Mouse (Mus musculus) cerebellum, postnatal 36 days (tissue): ENCODE results near the gene Tmem253.

Experiments
- DNase-seq, 2 experiments: peaks; one replicate each; pipeline ENCODE4 v3.0.0; 2021 to 2022; ENCODE audit warnings: mixed read lengths in 2 of 2

Tmem253 gene

GRCm38 (mm10) chr14:52015445-52016100 is at the start of gene Tmem253:
Gene Tmem253, plus strand, starts transcription at chr14:52015658.
- peak in 1 of 2 experiments; percentile 18 for DNase-seq

GRCm38 (mm10) chr14:51967400-51967799 is 48.1 kb upstream of the Tmem253 start:
- no peak for DNase-seq

- DNase-seq: no peak
Observed at GRCm38 (mm10) chr14:51979252-51979651, 36.2 kb upstream of the Tmem253 start.

GRCm38 (mm10) chr14:51983251-51983650 is 32.2 kb upstream of the Tmem253 start:
- DNase-seq: no peak

GRCm38 (mm10) chr14:51983855-51984246 is 31.6 kb upstream of the Tmem253 start:
- DNase-seq: peak in 1 of 2 experiments; percentile 2

- DNase-seq: peak; percentile 54 to 65
Observed at GRCm38 (mm10) chr14:51984247-51985231, 30.9 kb upstream of the Tmem253 start, which contains the start of gene Arhgef40. Gene Arhgef40, plus strand, starts transcription at chr14:51984719.

- peak; percentile 55 to 59 for DNase-seq
Observed at GRCm38 (mm10) chr14:51985301-51986152, 29.9 kb upstream of the Tmem253 start.

GRCm38 (mm10) chr14:51986153-51986505 is 29.3 kb upstream of the Tmem253 start:
- DNase-seq: no peak

GRCm38 (mm10) chr14:51987177-51987576 is 28.3 kb upstream of the Tmem253 start:
- no peak for DNase-seq

- peak in 1 of 2 experiments; percentile 5 for DNase-seq
Observed at GRCm38 (mm10) chr14:51988731-51989130, 26.7 kb upstream of the Tmem253 start.

- DNase-seq: no peak
Observed at GRCm38 (mm10) chr14:51989461-51989970, 25.9 kb upstream of the Tmem253 start.

- no peak for DNase-seq
Observed at GRCm38 (mm10) chr14:51994453-51994852, 21.0 kb upstream of the Tmem253 start.

GRCm38 (mm10) chr14:51995219-51995871 is 20.1 kb upstream of the Tmem253 start:
- DNase-seq: no peak

- peak in 1 of 2 experiments; percentile 2 for DNase-seq
Observed at GRCm38 (mm10) chr14:51996231-51996841, 19.1 kb upstream of the Tmem253 start.

GRCm38 (mm10) chr14:51996866-51997265 is 18.6 kb upstream of the Tmem253 start:
- DNase-seq: no peak

GRCm38 (mm10) chr14:51997483-51997882 is 18.0 kb upstream of the Tmem253 start:
- DNase-seq: no peak

- peak in 1 of 2 experiments; percentile 48 for DNase-seq
Observed at GRCm38 (mm10) chr14:52003981-52004495, 11.4 kb upstream of the Tmem253 start.

- DNase-seq: no peak
Observed at GRCm38 (mm10) chr14:52005141-52005540, 10.3 kb upstream of the Tmem253 start.

GRCm38 (mm10) chr14:52005616-52006015 is 9.8 kb upstream of the Tmem253 start:
- DNase-seq: no peak

GRCm38 (mm10) chr14:52006241-52006640 is 9.2 kb upstream of the Tmem253 start:
- DNase-seq: no peak

GRCm38 (mm10) chr14:52006771-52007170 is 8.7 kb upstream of the Tmem253 start:
- DNase-seq: no peak
